Mouse (Mus musculus): ENCODE data around the gene Fnip1.

DNA sequence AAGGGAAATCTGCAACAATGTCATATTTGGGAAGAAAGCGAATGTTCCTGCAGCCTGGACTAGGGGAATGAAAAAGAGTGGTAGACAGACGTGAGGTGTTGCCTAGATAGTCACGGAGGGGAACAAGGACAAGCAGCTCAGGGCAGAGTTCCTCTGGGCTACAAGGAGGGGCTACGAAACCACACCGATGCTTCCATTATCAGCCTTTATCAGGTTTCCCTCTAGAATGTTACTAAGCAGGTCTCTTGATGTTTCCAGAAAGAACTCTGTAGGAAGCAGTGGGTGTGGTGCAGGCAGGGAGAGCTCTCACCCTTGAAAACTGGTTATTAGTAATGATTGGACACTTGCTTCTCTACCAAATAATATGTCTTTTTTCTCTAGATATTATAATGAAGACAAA, 11.7 kb upstream of the Fnip1 start:
- TF ChIP-seq CTCF (IDR thresholded peaks at IDR 0.05; ENCODE audit: extremely low read depth, insufficient read depth, low read length) (no peak), POLR2A (IDR thresholded peaks at IDR 0.05; ENCODE audit: extremely low read depth, insufficient read depth, low read length) (no peak)
